Mouse (Mus musculus) 3T3-L1 (cell line): ENCODE results near the gene Tubb2a.

Experiments
- DNase-seq: peaks from one replicate; pipeline ENCODE4 v3.0.0-alpha.2; 2015; ENCODE audit warnings: low read depth, low spot score

Tubb2a gene

GRCm38 (mm10) chr13:34077492-34078271, at the start of gene Tubb2a:
Tubb2a (minus strand) TSS chr13:34078007.
- peak; percentile 70 for DNase-seq

- DNase-seq: no peak
Measured at GRCm38 (mm10) chr13:34125711-34126110, 47.9 kb upstream of the Tubb2a start.

GRCm38 (mm10) chr13:34120536-34120935, 42.7 kb upstream of the Tubb2a start:
- no peak for DNase-seq

GRCm38 (mm10) chr13:34119406-34119805, 41.6 kb upstream of the Tubb2a start:
- no peak for DNase-seq

GRCm38 (mm10) chr13:34118816-34119215, 41.0 kb upstream of the Tubb2a start:
- DNase-seq: no peak

- no peak for DNase-seq
Measured at GRCm38 (mm10) chr13:34116508-34116907, 38.7 kb upstream of the Tubb2a start.

- DNase-seq: no peak
Measured at GRCm38 (mm10) chr13:34114654-34115053, 36.8 kb upstream of the Tubb2a start.

- DNase-seq: peak; percentile 91
Measured at GRCm38 (mm10) chr13:34113086-34113485, 35.3 kb upstream of the Tubb2a start.

- DNase-seq: peak; percentile 98
Measured at GRCm38 (mm10) chr13:34112369-34113081, 34.7 kb upstream of the Tubb2a start.

GRCm38 (mm10) chr13:34111878-34112277, 34.1 kb upstream of the Tubb2a start:
- DNase-seq: no peak

- DNase-seq: no peak
Measured at GRCm38 (mm10) chr13:34111019-34111418, 33.2 kb upstream of the Tubb2a start.

- DNase-seq: no peak
Measured at GRCm38 (mm10) chr13:34109677-34110058, 31.9 kb upstream of the Tubb2a start.

- no peak for DNase-seq
Measured at GRCm38 (mm10) chr13:34109035-34109676, 31.3 kb upstream of the Tubb2a start.

GRCm38 (mm10) chr13:34106999-34107398, 29.2 kb upstream of the Tubb2a start:
- DNase-seq: no peak

GRCm38 (mm10) chr13:34106256-34106655, 28.4 kb upstream of the Tubb2a start:
- DNase-seq: no peak

- DNase-seq: no peak
Measured at GRCm38 (mm10) chr13:34105364-34105763, 27.6 kb upstream of the Tubb2a start.

- no peak for DNase-seq
Measured at GRCm38 (mm10) chr13:34101908-34102307, 24.1 kb upstream of the Tubb2a start.

- DNase-seq: no peak
Measured at GRCm38 (mm10) chr13:34101247-34101646, 23.4 kb upstream of the Tubb2a start.

- no peak for DNase-seq
Measured at GRCm38 (mm10) chr13:34100733-34101132, 22.9 kb upstream of the Tubb2a start.

GRCm38 (mm10) chr13:34097086-34097485, 19.3 kb upstream of the Tubb2a start:
- DNase-seq: no peak

GRCm38 (mm10) chr13:34096455-34096854, 18.6 kb upstream of the Tubb2a start:
- no peak for DNase-seq
